Mouse (Mus musculus): ENCODE measurements around the gene Lgals1.
A peak's percentile ranks its signal among the peaks of the same experiment; 100 is the strongest.

The Lgals1 gene

DNA sequence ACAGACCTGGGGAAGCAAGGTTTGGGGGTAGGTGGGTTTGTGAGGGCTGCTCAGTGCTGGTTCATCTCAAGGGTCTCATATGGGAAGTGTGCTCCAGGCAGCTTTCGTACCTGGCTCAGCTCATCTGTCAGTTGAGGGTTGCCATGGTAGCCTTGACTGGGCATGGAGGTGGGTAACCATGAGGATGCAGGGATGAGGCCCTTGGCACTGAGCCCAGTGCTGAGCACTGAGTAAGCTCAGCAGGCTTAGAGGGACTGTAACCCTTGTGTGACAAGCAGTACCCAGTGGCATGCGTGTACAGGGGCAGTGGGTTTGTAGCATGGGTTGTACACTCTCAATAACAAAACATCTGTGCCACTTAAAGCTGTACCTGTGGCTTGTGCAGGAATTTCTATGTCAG lies 11.4 kb downstream of the Lgals1 start:
- DNase-seq (ENCODE audit: low spot score): no peak

DNA sequence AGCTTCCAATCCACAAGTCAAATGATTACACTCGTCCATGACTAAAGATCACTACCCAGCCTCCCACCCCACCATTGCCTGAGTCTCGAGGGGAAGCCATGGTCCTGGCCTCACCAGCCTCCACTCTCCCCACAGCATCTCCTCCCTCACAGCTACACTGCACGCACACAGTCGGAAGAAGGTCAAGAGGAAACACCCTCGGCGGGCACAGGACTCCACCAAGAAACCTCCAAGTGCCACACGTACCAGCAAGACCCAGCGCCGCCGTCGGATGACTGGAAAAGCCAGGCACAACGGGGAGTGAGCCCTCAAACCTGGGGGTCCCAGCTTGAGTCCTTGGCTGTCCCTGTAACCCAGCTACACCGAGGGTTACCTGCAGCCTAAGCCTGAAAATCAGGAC lies 13.8 kb downstream of the Lgals1 start:
- DNase-seq (ENCODE audit: low spot score): no peak

DNA sequence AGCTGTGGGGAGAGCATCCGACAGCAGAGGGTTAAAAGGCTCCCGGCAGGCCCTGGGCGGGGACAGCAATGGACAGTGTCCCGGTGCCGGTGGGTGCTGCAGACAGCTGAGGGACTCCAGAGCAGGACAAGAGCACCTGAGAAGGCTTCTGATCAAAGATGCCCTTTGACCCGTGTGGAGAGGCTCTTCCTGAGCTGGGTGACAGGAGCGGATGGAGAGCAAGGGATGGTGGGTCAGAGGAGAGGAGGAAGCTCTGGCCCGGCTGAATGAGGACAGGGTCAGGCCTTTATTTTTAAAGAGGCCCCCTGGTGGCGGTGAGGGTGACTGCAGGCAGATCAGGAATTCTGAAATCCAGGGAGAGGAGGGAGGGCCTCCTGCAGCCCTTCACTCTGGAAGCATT lies 16.1 kb downstream of the Lgals1 start:
- DNase-seq (ENCODE audit: low spot score): peak; percentile 44

DNA sequence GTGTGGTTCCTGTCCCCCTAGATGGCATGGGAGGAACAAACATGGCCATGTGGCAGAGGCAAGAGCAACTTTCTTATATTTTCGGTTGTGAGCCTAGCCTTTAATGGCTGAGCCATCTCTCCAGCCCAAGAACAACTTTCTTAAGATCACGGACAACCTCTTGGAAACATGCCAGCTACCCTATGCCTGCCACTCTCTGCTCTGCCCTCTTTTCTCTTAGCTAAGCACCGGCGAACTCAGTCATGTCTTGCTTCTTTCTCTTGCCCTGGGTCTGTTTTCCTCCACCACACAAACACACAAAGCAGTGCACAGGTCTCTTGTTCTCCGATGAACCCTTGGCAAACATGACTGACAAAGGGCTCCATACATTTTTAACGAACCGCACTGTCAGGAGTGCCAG lies 19.7 kb downstream of the Lgals1 start:
- DNase-seq (ENCODE audit: low spot score): no peak

DNA sequence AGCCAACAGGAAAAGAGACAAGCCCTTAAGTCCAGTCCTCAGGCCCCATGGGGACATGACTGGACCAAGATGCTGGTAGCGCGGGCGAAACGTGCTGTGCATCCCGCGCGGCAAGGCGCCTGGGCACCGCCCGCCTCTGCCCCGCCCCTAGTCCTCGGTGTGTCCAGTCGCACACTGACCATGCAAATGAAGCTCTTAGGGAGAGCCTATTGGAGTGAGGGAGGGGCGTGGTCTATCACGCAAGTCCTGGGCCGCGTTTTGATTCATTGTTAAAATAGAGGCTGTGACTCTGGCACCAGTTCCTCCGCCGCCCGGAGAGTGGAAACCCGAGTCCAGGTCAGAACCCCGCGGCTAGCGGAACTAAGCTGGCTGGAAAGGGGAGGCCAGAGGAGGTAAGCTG lies 21.1 kb downstream of the Lgals1 start, which contains the start of gene Triobp:
Triobp (plus strand) TSS at position 68 of the 400 bp plus-strand sequence.
- peak; percentile 22 for DNase-seq (ENCODE audit: low spot score)

DNA sequence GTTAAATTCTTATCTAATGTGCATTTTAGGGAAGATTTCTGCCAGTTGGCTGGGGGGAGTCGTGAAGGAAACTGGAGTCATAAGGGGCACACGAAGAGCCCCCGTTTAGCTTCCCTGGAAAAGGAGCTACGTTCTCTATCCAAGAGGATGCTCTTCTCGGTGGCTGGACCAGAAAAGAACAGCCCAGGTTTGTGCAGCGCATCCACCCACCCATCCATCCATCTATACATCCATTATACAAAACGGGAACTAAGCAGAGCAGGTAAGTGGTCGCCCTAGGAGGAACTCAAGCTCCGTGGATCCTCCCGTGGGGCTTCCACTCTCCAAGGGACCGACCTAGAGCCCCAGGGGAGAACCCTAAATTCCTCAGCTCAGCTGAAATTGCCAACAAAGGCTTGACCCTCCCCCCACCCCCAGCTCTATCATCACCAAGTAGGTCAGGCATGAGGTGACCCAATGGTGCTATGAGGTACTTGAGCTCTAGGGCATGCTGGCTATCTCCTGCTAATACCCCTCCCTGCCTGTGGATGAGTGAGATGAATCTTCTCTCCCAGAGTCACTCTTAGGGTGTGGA lies 21.7 kb downstream of the Lgals1 start:
- DNase-seq (ENCODE audit: low spot score): no peak

DNA sequence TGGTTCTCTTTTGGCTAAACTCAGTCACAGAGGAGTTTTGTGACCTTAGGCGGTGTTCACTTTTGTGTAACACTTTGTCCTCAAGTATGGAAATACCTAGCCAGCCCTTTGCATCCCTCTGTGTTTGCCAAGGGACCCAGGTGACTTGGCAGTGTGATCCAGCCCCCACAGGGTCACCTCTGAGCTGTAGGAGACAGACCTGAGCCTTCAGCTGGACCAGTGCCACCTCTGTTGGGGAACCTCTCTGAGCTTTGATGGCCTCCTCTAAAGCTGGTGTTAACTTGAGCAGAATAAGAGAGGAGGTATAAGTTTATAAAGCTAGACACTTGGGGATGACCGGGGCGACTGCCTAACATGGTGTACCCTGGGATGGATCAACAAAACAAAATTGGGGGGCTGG lies 22.4 kb downstream of the Lgals1 start:
- no peak for DNase-seq (ENCODE audit: low spot score)

DNA sequence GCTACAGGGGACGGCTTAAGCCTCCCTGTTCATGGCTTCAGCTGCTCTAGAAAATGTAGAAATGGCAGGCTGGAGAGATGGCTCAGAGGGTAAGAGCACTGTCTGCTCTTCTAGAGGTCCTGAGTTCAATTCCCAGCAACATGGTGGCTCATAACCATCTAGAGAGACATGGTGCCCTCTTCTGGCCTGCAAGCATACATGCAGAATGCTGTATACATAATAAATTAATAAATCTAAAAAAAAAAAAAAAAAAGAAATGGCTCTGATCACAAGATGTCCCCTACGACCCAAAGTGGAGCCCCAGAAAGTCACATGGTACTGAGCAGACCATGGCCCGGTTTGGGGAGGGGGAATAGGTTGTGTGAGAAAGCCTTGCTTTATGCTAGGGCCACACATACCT lies 29.1 kb downstream of the Lgals1 start:
- DNase-seq (ENCODE audit: low spot score): no peak

DNA sequence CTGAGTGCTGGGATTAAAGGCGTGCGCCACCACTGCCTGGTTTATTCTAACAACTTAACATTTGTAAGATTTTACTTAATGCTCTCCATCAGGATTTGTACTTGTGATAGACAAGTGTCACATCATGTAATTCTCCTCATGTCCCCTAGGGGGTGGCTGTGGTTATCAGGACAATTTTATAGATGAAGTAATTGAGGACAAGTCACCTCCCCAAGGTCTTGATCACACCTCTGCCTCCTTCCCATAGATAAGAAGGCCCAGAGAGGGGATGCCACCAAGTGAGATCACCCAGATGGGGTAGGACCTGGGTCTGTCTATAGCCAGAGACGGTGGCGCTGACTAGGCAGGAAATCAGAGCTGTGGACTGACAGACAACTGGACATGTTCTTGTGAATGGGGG lies 29.8 kb downstream of the Lgals1 start:
- DNase-seq (ENCODE audit: low spot score): no peak

DNA sequence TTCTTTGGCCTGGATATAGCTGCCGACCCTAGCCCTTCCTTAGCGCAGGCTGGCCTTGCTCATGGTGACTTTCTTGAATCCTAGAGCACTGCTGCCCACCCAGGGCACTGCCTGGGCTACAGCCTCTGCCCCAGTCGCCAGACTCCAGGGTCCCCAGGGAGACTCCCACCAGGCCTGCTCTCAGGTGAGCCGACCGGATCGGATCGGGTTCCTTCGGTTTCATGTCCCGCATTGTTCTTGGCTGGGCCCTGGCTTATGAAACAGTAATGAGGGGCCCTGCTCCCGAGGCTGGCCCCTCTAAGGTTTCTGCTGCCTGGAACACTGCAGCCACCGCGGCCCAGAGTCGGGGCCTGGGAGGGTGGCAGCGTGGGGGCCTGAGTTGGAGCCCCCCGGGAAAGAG lies 30.5 kb downstream of the Lgals1 start:
- no peak for DNase-seq (ENCODE audit: low spot score)

DNA sequence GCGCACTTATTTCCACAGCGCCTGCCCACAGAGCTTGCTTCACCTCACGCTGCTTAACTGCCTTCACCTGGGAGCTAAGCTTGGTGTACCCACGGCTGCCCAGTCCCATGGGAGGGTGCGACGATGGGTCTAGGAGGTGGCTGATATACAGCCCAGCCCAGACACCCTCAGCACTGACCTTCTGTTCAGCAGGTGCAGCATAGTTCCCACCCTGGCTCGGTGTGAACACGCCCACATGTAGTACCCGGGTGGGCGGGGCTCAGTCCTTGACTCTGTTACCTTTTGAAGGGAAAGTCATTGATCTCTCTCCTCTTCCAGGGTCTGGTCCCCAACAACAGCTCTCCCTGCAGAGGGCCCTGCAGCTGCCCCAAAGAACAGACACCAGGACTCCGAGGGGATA lies 33.0 kb downstream of the Lgals1 start:
- no peak for DNase-seq (ENCODE audit: low spot score)

DNA sequence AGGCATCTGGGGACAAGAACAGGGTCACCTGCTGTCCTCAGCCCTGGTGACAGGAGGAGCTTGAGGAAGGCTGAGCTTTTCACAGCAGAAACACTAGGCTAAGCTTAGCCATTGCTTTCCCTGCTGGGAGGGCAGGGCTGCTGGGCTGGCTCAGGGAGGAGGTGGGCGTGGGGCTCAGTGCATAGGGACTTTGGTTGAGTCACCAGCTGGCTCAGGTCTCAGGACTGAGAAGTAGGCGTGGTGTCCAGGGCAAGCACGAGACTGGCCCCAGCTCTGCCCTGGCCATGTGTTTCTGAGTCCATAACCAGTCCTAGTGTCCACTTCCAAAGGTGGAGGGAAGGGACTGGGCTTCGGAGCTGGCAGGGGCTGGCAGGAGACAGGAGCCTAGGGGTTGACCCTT lies 33.6 kb downstream of the Lgals1 start:
- DNase-seq (ENCODE audit: low spot score): no peak

DNA sequence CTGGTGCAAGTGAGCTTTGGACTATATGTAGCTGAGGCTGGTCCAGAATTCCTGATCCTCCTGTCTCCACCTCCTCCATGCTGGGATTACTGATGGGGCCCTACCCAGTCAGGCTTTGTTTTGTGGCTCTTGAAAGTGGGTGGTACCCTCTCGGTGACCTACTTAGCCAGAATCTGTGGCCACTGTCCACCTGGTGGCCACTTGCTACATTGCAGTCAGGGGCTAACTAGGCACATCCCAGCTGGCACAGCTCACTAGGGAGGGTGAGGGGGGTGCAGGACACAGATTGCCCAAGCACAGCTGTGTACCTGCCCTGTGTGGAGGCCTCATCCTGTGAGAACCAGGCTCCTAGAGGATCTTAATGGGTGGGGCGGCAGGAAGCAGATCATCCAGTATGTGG lies 36.4 kb downstream of the Lgals1 start:
- no peak for DNase-seq (ENCODE audit: low spot score)

DNA sequence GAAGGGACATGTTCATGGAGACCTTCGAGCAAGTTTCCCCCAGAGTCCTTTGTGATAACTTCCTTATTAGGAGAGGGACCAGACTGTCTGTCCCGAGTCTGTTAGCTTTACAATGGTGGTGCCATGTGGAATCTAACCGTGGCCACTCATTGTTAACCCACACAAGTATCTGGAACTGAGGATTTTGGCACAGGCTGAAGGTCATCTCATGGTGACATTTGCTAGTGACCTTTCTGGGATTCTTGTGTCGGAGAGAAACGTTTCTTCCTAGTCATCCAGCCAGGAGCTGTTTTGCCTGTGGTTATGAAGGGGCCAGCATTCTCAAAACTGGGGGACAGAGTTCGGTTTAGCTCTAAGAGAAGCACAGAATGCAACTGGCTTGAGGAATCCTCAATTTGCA lies 45.1 kb downstream of the Lgals1 start:
- no peak for DNase-seq (ENCODE audit: low spot score)

DNA sequence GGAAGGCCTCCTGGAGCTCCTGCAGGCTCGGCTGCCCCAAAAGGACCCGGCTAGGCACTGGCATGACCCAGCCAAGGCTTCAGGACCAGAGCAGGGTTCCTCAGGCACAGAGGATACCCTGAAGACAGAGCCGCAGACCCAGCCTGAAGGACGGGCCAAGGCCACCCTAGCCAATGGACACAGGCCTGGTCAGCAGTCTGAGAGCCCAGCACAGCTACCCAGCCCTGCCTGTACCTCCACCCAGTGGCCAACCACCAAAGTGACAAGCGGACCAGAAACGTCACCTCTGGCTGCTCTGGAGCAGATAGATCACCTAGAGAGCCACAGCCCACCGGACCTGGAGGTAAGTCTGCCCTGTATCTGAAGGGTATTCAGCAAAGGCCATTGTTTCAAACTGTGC lies 47.4 kb downstream of the Lgals1 start:
- no peak for DNase-seq (ENCODE audit: low spot score)

DNA sequence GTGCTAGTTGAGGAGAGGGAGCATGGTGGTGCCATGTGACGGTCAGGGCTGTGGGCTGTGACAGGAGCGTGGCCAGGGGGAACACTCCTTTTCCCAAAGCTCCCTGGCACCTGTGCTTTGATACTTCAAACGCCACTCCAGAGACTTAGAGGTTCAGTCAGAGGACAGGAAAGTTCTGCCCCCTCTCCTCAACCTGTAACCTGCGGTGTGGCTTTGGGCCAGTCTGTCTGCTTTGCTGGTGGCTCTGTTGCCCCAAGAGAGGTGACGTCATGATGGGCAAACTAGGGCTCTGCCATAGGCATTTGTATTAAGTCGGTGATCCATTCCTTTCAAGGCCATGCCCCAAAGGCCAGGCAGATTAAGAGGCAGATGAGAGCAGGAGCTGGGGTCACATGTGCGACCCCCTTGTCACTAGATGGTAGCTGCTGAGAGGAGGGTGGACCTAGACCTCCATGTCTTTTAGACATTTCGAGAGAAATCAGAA lies 51.2 kb downstream of the Lgals1 start:
- DNase-seq (ENCODE audit: low spot score): no peak

DNA sequence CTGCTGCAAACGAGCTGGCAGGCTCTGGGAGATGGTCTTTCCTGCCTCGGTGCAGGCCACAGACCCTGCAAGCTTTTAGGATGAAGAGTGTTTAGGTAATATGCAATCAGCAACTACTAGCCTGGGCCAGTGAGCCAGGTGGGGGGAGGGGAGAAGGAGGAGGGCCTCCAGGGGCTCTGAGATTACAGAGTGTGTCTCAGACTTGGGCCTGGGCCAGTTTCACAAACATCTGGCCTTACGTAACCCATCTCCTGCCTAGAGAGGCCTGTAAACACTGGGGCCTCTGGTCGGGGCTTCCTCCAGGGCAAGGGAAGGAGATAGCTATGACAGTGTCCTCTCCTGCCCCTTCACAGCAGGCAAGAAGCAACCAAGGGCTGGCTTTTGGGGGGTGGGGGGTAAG lies 52.4 kb downstream of the Lgals1 start:
- DNase-seq (ENCODE audit: low spot score): no peak

Measured in spleen, adult 12 weeks (tissue).